Mouse (Mus musculus): Measurements from ENCODE around the gene Myo10. TPM values are rescaled to one million over a fixed set of nuclear protein-coding genes. Genes with fewer than 3 reads are reported as not detected.
A peak's percentile ranks its signal among the peaks of the same experiment; 100 is the strongest.

Gene Myo10
- polyA plus RNA-seq, 1 experiment from 2014 or later = 35.4 TPM

- peaks cover 4% of the 10 kb centered on the region for H3K4me1 ChIP-seq (ENCODE audit: control insufficient read depth, insufficient read depth, low read length)
- ATAC-seq (replicated peaks; ENCODE audit: insufficient number of reproducible peaks, low FRiP score, low TSS enrichment, low read depth) (no peak), DNase-seq (ENCODE audit: low spot score) (peak; percentile 18)
- H3K27me3 ChIP-seq (ENCODE audit: control insufficient read depth, insufficient read depth, low read length) = no peaks in the 10 kb centered on the region
- no peak overlapping the region for H3K9ac ChIP-seq (replicated peaks; ENCODE audit: low read length)
- H3K36me3 ChIP-seq (replicated peaks; ENCODE audit: control insufficient read depth, insufficient read depth, low read depth, low read length) = no peaks in the 10 kb centered on the region
- WGBS = 73% methylated on average over 9 of the region's 9 CpGs
- no peak overlapping the region for H3K4me3 ChIP-seq (ENCODE audit: low read depth, low read length)
- no peaks in the 10 kb centered on the region for H3K9me3 ChIP-seq (replicated peaks; ENCODE audit: control insufficient read depth, low read length)
- no peak overlapping the region for H3K27ac ChIP-seq (replicated peaks; ENCODE audit: low read depth, low read length)
- H3K4me2 ChIP-seq (ENCODE audit: low read depth, low read length) = no peak overlapping the region
Observed at GRCm38 (mm10) chr15:25630716-25631115, 8.4 kb downstream of the Myo10 start.

- Histone ChIP-seq H3K4me2 (ENCODE audit: low read depth, low read length) (no peak overlapping the region), H3K9ac (replicated peaks; ENCODE audit: low read length) (no peak overlapping the region), H3K36me3 (replicated peaks; ENCODE audit: control insufficient read depth, insufficient read depth, low read depth, low read length) (no peaks in the 10 kb centered on the region), H3K4me1 (ENCODE audit: control insufficient read depth, insufficient read depth, low read length) (peaks cover 4% of the 10 kb centered on the region), H3K9me3 (replicated peaks; ENCODE audit: control insufficient read depth, low read length) (no peaks in the 10 kb centered on the region), H3K27me3 (ENCODE audit: control insufficient read depth, insufficient read depth, low read length) (no peaks in the 10 kb centered on the region), H3K27ac (replicated peaks; ENCODE audit: low read depth, low read length) (no peak overlapping the region), H3K4me3 (ENCODE audit: low read depth, low read length) (no peak overlapping the region)
- 68% methylated on average over 6 of the region's 6 CpGs for WGBS
- ATAC-seq (replicated peaks; ENCODE audit: insufficient number of reproducible peaks, low FRiP score, low TSS enrichment, low read depth) (no peak), DNase-seq (ENCODE audit: low spot score) (no peak)
Observed at GRCm38 (mm10) chr15:25631332-25631731, 9.0 kb downstream of the Myo10 start.

- DNase-seq (ENCODE audit: low spot score) (no peak), ATAC-seq (replicated peaks; ENCODE audit: insufficient number of reproducible peaks, low FRiP score, low TSS enrichment, low read depth) (no peak)
- Histone ChIP-seq H3K4me2 (ENCODE audit: low read depth, low read length) (no peak overlapping the region), H3K9ac (replicated peaks; ENCODE audit: low read length) (no peak overlapping the region), H3K9me3 (replicated peaks; ENCODE audit: control insufficient read depth, low read length) (no peaks in the 10 kb centered on the region), H3K27ac (replicated peaks; ENCODE audit: low read depth, low read length) (no peak overlapping the region), H3K4me1 (ENCODE audit: control insufficient read depth, insufficient read depth, low read length) (peaks cover 6% of the 10 kb centered on the region), H3K27me3 (ENCODE audit: control insufficient read depth, insufficient read depth, low read length) (no peaks in the 10 kb centered on the region), H3K4me3 (ENCODE audit: low read depth, low read length) (no peak overlapping the region), H3K36me3 (replicated peaks; ENCODE audit: control insufficient read depth, insufficient read depth, low read depth, low read length) (no peaks in the 10 kb centered on the region)
- WGBS = 85% methylated on average over 11 of the region's 11 CpGs
Observed at GRCm38 (mm10) chr15:25632902-25633301, 10.6 kb downstream of the Myo10 start.

- no peak overlapping the region for H3K4me3 ChIP-seq (ENCODE audit: low read depth, low read length)
- H3K36me3 ChIP-seq (replicated peaks; ENCODE audit: control insufficient read depth, insufficient read depth, low read depth, low read length) = no peaks in the 10 kb centered on the region
- H3K9me3 ChIP-seq (replicated peaks; ENCODE audit: control insufficient read depth, low read length) = no peaks in the 10 kb centered on the region
- DNase-seq (ENCODE audit: low spot score) (no peak), ATAC-seq (replicated peaks; ENCODE audit: insufficient number of reproducible peaks, low FRiP score, low TSS enrichment, low read depth) (no peak)
- H3K4me2 ChIP-seq (ENCODE audit: low read depth, low read length) = no peak overlapping the region
- H3K27ac ChIP-seq (replicated peaks; ENCODE audit: low read depth, low read length) = no peak overlapping the region
- H3K9ac ChIP-seq (replicated peaks; ENCODE audit: low read length) = no peak overlapping the region
- H3K27me3 ChIP-seq (ENCODE audit: control insufficient read depth, insufficient read depth, low read length) = no peaks in the 10 kb centered on the region
- 88% methylated on average over 13 of the region's 13 CpGs for WGBS
- peaks cover 6% of the 10 kb centered on the region for H3K4me1 ChIP-seq (ENCODE audit: control insufficient read depth, insufficient read depth, low read length)
Observed at GRCm38 (mm10) chr15:25633674-25634340, 11.5 kb downstream of the Myo10 start.

DNA sequence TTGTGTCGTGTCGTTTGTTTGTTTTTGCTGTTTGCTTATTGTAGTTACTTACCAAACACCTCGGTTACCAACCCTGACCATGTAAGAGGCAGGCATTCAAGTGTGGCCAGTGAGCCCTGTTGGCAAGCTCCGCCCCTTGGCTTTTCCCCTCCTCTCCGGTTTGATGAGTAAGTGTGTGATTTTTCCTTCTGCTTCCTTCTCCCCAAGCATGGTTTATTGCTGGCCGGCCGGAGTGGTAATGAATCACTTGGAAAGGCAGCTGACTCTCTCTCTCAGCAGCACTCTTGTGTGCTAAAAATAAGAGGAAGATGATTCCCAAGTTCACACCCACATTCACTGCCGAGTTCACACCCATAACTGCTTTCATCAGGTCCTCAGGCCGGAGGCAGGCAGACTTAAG lies 15.4 kb downstream of the Myo10 start:
- no peak overlapping the region for H3K4me3 ChIP-seq (ENCODE audit: low read depth, low read length)
- no peak overlapping the region for H3K27ac ChIP-seq (replicated peaks; ENCODE audit: low read depth, low read length)
- no peak overlapping the region for H3K9ac ChIP-seq (replicated peaks; ENCODE audit: low read length)
- no peaks in the 10 kb centered on the region for H3K9me3 ChIP-seq (replicated peaks; ENCODE audit: control insufficient read depth, low read length)
- WGBS = 82% methylated on average over 9 of the region's 9 CpGs
- H3K27me3 ChIP-seq (ENCODE audit: control insufficient read depth, insufficient read depth, low read length) = no peaks in the 10 kb centered on the region
- ATAC-seq (replicated peaks; ENCODE audit: insufficient number of reproducible peaks, low FRiP score, low TSS enrichment, low read depth) (no peak), DNase-seq (ENCODE audit: low spot score) (no peak)
- H3K4me2 ChIP-seq (ENCODE audit: low read depth, low read length) = no peak overlapping the region
- peaks cover 5% of the 10 kb centered on the region for H3K4me1 ChIP-seq (ENCODE audit: control insufficient read depth, insufficient read depth, low read length)
- no peaks in the 10 kb centered on the region for H3K36me3 ChIP-seq (replicated peaks; ENCODE audit: control insufficient read depth, insufficient read depth, low read depth, low read length)

DNA sequence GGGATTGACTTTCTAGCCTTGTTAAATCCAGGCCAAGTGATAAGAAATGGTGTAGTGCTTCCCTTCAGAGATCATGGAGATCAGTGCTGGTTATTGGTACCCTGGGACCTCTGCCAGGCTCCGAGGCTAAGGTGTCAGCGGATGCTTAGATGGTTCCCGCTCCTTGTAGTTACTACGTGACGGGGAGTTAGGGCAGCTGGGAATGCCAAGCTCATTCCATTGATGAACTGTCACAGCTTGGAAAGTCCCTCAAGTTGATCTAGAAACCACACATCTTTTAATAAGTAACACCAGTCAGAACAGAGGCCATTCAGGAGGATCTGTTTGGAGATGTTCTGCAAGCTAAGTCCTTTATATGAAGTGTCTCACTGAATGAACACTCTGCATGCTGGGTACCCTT lies 16.9 kb downstream of the Myo10 start:
- 89% methylated on average over 5 of the region's 5 CpGs for WGBS
- H3K36me3 ChIP-seq (replicated peaks; ENCODE audit: control insufficient read depth, insufficient read depth, low read depth, low read length) = no peaks in the 10 kb centered on the region
- no peak overlapping the region for H3K4me2 ChIP-seq (ENCODE audit: low read depth, low read length)
- no peaks in the 10 kb centered on the region for H3K27me3 ChIP-seq (ENCODE audit: control insufficient read depth, insufficient read depth, low read length)
- no peak overlapping the region for H3K4me3 ChIP-seq (ENCODE audit: low read depth, low read length)
- no peak overlapping the region for H3K9ac ChIP-seq (replicated peaks; ENCODE audit: low read length)
- no peak for ATAC-seq (replicated peaks; ENCODE audit: insufficient number of reproducible peaks, low FRiP score, low TSS enrichment, low read depth)
- no peak overlapping the region for H3K27ac ChIP-seq (replicated peaks; ENCODE audit: low read depth, low read length)
- peaks cover 5% of the 10 kb centered on the region for H3K4me1 ChIP-seq (ENCODE audit: control insufficient read depth, insufficient read depth, low read length)
- no peak for DNase-seq (ENCODE audit: low spot score)
- H3K9me3 ChIP-seq (replicated peaks; ENCODE audit: control insufficient read depth, low read length) = no peaks in the 10 kb centered on the region

GRCm38 (mm10) chr15:25640840-25641752 lies 18.8 kb downstream of the Myo10 start:
- Histone ChIP-seq H3K9me3 (replicated peaks; ENCODE audit: control insufficient read depth, low read length) (no peaks in the 10 kb centered on the region), H3K4me1 (ENCODE audit: control insufficient read depth, insufficient read depth, low read length) (peaks cover 5% of the 10 kb centered on the region), H3K36me3 (replicated peaks; ENCODE audit: control insufficient read depth, insufficient read depth, low read depth, low read length) (no peaks in the 10 kb centered on the region), H3K4me3 (ENCODE audit: low read depth, low read length) (no peak overlapping the region), H3K9ac (replicated peaks; ENCODE audit: low read length) (no peak overlapping the region), H3K4me2 (ENCODE audit: low read depth, low read length) (no peak overlapping the region), H3K27me3 (ENCODE audit: control insufficient read depth, insufficient read depth, low read length) (no peaks in the 10 kb centered on the region), H3K27ac (replicated peaks; ENCODE audit: low read depth, low read length) (no peak overlapping the region)
- 77% methylated on average over 12 of the region's 12 CpGs for WGBS
- DNase-seq (ENCODE audit: low spot score) (no peak), ATAC-seq (replicated peaks; ENCODE audit: insufficient number of reproducible peaks, low FRiP score, low TSS enrichment, low read depth) (no peak)
